Mouse (Mus musculus): ENCODE data around the gene Plekhd1. TPM values are rescaled to one million over a fixed set of nuclear protein-coding genes. Genes with fewer than 3 reads are reported as not detected.

Plekhd1 gene
- polyA plus RNA-seq, 1 experiment from 2014 or later = not detected

GRCm38 (mm10) chr12:80721458-80721857, 29.1 kb downstream of the Plekhd1 start:
- 91% methylated on average over 13 of the region's 15 CpGs for WGBS (ENCODE audit: missing documents)
- H3K36me3 ChIP-seq (ENCODE audit: inconsistent target) = no peaks in the 10 kb centered on the region
- H3K79me2 ChIP-seq (ENCODE audit: inconsistent target) = no peaks in the 10 kb centered on the region
- H3K27ac ChIP-seq = no peak overlapping the region
- no peak overlapping the region for H3K4me3 ChIP-seq (ENCODE audit: inconsistent target)

- Histone ChIP-seq H3K4me3 (ENCODE audit: inconsistent target) (no peak overlapping the region), H3K36me3 (ENCODE audit: inconsistent target) (no peaks in the 10 kb centered on the region), H3K79me2 (ENCODE audit: inconsistent target) (no peaks in the 10 kb centered on the region), H3K27ac (no peak overlapping the region)
- WGBS (ENCODE audit: missing documents) = 35% methylated on average over 10 of the region's 10 CpGs
Observed at GRCm38 (mm10) chr12:80724853-80725559, 32.6 kb downstream of the Plekhd1 start.

- H3K79me2 ChIP-seq (ENCODE audit: inconsistent target) = no peaks in the 10 kb centered on the region
- H3K27ac ChIP-seq = no peak overlapping the region
- H3K36me3 ChIP-seq (ENCODE audit: inconsistent target) = no peaks in the 10 kb centered on the region
- WGBS (ENCODE audit: missing documents) = 18% methylated on average over 1 of the region's 1 CpGs
- no peak overlapping the region for H3K4me3 ChIP-seq (ENCODE audit: inconsistent target)
Observed at GRCm38 (mm10) chr12:80728207-80728606, 35.8 kb downstream of the Plekhd1 start.

- no peaks in the 10 kb centered on the region for H3K79me2 ChIP-seq (ENCODE audit: inconsistent target)
- 93% methylated on average over 2 of the region's 2 CpGs for WGBS (ENCODE audit: missing documents)
- H3K4me3 ChIP-seq (ENCODE audit: inconsistent target) = no peak overlapping the region
Observed at GRCm38 (mm10) chr12:80728814-80729213, 36.4 kb downstream of the Plekhd1 start.

GRCm38 (mm10) chr12:80729758-80730530, 37.6 kb downstream of the Plekhd1 start:
- H3K4me3 ChIP-seq (ENCODE audit: inconsistent target) = no peak overlapping the region
- no peaks in the 10 kb centered on the region for H3K36me3 ChIP-seq (ENCODE audit: inconsistent target)
- 60% methylated on average over 12 of the region's 12 CpGs for WGBS (ENCODE audit: missing documents)
- H3K27ac ChIP-seq = no peak overlapping the region
- no peaks in the 10 kb centered on the region for H3K79me2 ChIP-seq (ENCODE audit: inconsistent target)

More at GRCm38 (mm10) chr12:80728814-80729213, 36.4 kb downstream of the Plekhd1 start:
- Histone ChIP-seq H3K36me3 (ENCODE audit: inconsistent target) (no peaks in the 10 kb centered on the region), H3K27ac (no peak overlapping the region)

GRCm38 (mm10) chr12:80730567-80730966, 38.2 kb downstream of the Plekhd1 start:
- H3K27ac ChIP-seq = no peak overlapping the region
- 17% methylated on average over 9 of the region's 9 CpGs for WGBS (ENCODE audit: missing documents)

GRCm38 (mm10) chr12:80734526-80735470, 42.4 kb downstream of the Plekhd1 start:
- no peaks in the 10 kb centered on the region for H3K36me3 ChIP-seq (ENCODE audit: inconsistent target)
- 86% methylated on average over 13 of the region's 13 CpGs for WGBS (ENCODE audit: missing documents)
- H3K4me3 ChIP-seq (ENCODE audit: inconsistent target) = no peak overlapping the region
- H3K27ac ChIP-seq = no peak overlapping the region
- H3K79me2 ChIP-seq (ENCODE audit: inconsistent target) = no peaks in the 10 kb centered on the region

More at GRCm38 (mm10) chr12:80730567-80730966, 38.2 kb downstream of the Plekhd1 start:
- Histone ChIP-seq H3K36me3 (ENCODE audit: inconsistent target) (no peaks in the 10 kb centered on the region), H3K4me3 (ENCODE audit: inconsistent target) (no peak overlapping the region), H3K79me2 (ENCODE audit: inconsistent target) (no peaks in the 10 kb centered on the region)

GRCm38 (mm10) chr12:80736464-80737282, 44.3 kb downstream of the Plekhd1 start:
- Histone ChIP-seq H3K36me3 (ENCODE audit: inconsistent target) (no peaks in the 10 kb centered on the region), H3K27ac (no peak overlapping the region), H3K79me2 (ENCODE audit: inconsistent target) (no peaks in the 10 kb centered on the region), H3K4me3 (ENCODE audit: inconsistent target) (no peak overlapping the region)
- 13% methylated on average over 12 of the region's 13 CpGs for WGBS (ENCODE audit: missing documents)

GRCm38 (mm10) chr12:80737283-80737600, 44.9 kb downstream of the Plekhd1 start:
- Histone ChIP-seq H3K36me3 (ENCODE audit: inconsistent target) (no peaks in the 10 kb centered on the region), H3K79me2 (ENCODE audit: inconsistent target) (no peaks in the 10 kb centered on the region), H3K4me3 (ENCODE audit: inconsistent target) (no peak overlapping the region), H3K27ac (no peak overlapping the region)
- WGBS (ENCODE audit: missing documents) = 66% methylated on average over 5 of the region's 5 CpGs

GRCm38 (mm10) chr12:80739482-80739881, 47.1 kb downstream of the Plekhd1 start:
- 23% methylated on average over 9 of the region's 9 CpGs for WGBS (ENCODE audit: missing documents)

GRCm38 (mm10) chr12:80744614-80745013, 52.2 kb downstream of the Plekhd1 start:
- Histone ChIP-seq H3K27ac (no peak overlapping the region), H3K4me3 (ENCODE audit: inconsistent target) (no peak overlapping the region), H3K79me2 (ENCODE audit: inconsistent target) (no peaks in the 10 kb centered on the region), H3K36me3 (ENCODE audit: inconsistent target) (no peaks in the 10 kb centered on the region)
- WGBS (ENCODE audit: missing documents) = 100% methylated on average over 1 of the region's 1 CpGs

More at GRCm38 (mm10) chr12:80739482-80739881, 47.1 kb downstream of the Plekhd1 start:
- Histone ChIP-seq H3K36me3 (ENCODE audit: inconsistent target) (no peaks in the 10 kb centered on the region), H3K79me2 (ENCODE audit: inconsistent target) (no peaks in the 10 kb centered on the region), H3K27ac (no peak overlapping the region), H3K4me3 (ENCODE audit: inconsistent target) (no peak overlapping the region)

GRCm38 (mm10) chr12:80746031-80746813, 53.8 kb downstream of the Plekhd1 start:
- no peaks in the 10 kb centered on the region for H3K79me2 ChIP-seq (ENCODE audit: inconsistent target)
- H3K27ac ChIP-seq = no peak overlapping the region
- 82% methylated on average over 7 of the region's 8 CpGs for WGBS (ENCODE audit: missing documents)
- no peak overlapping the region for H3K4me3 ChIP-seq (ENCODE audit: inconsistent target)
- no peaks in the 10 kb centered on the region for H3K36me3 ChIP-seq (ENCODE audit: inconsistent target)

GRCm38 (mm10) chr12:80751556-80751955, 59.2 kb downstream of the Plekhd1 start:
- Histone ChIP-seq H3K4me3 (ENCODE audit: inconsistent target) (no peak overlapping the region), H3K79me2 (ENCODE audit: inconsistent target) (no peaks in the 10 kb centered on the region), H3K36me3 (ENCODE audit: inconsistent target) (no peaks in the 10 kb centered on the region), H3K27ac (no peak overlapping the region)
- 88% methylated on average over 6 of the region's 6 CpGs for WGBS (ENCODE audit: missing documents)

Data from macrophage (primary cell).